Mouse (Mus musculus) heart, postnatal 14 days (tissue): ENCODE measurements around the gene Napb. TPM values are rescaled to one million over a fixed set of nuclear protein-coding genes. Genes with fewer than 3 reads are reported as not detected.

ENCODE experiments used
- DNase-seq, 2 experiments: peaks; one replicate each; pipeline ENCODE4 v3.0.0; 2021 to 2022
- intact Hi-C: fragments of 180-260 bp; cut with DNase I; formaldehyde crosslinking; loops from one replicate; pipeline ENCODE4 v1.15.1; 2025
- total RNA-seq, 2 experiments: library from RNA; stranded (reverse); gene quantifications; 2 replicates each; pipeline ENCODE4 v1.2.3; 2021

Napb gene
- total RNA-seq, 2 experiments from 2014 or later = 1.6 to 2.1 TPM

- no peak for DNase-seq
- intact Hi-C loops = no loop called here
Measured at GRCm38 (mm10) chr2:148690291-148690690, 42.0 kb downstream of the Napb start.

GRCm38 (mm10) chr2:148689444-148690140 lies 42.7 kb downstream of the Napb start:
- DNase-seq = no peak
- intact Hi-C loops = no loop called here

GRCm38 (mm10) chr2:148687971-148688370 lies 44.3 kb downstream of the Napb start:
- DNase-seq = no peak
- intact Hi-C loops = no loop called here

- intact Hi-C loops = no loop called here
- no peak for DNase-seq
Measured at GRCm38 (mm10) chr2:148686862-148687261, 45.4 kb downstream of the Napb start.

- intact Hi-C loops = no loop called here
- no peak for DNase-seq
Measured at GRCm38 (mm10) chr2:148685709-148686108, 46.6 kb downstream of the Napb start.

GRCm38 (mm10) chr2:148684972-148685371 lies 47.3 kb downstream of the Napb start:
- DNase-seq = no peak

GRCm38 (mm10) chr2:148683031-148683430 lies 49.2 kb downstream of the Napb start:
- intact Hi-C loops = no loop called here
- DNase-seq = no peak

More at GRCm38 (mm10) chr2:148684972-148685371, 47.3 kb downstream of the Napb start:
- intact Hi-C loops = no loop called here

- intact Hi-C loops = no loop called here
- DNase-seq = peak; percentile 61 to 72
Measured at GRCm38 (mm10) chr2:148681461-148681891, 50.8 kb downstream of the Napb start.

GRCm38 (mm10) chr2:148680775-148681291 lies 51.4 kb downstream of the Napb start, which contains the start of gene Gzf1:
TSS of gene Gzf1 (plus strand) at chr2:148681023.
- intact Hi-C loops = no loop called here
- peak; percentile 100 for DNase-seq

- DNase-seq = peak; percentile 47 to 48
Measured at GRCm38 (mm10) chr2:148679346-148679745, 52.9 kb downstream of the Napb start.

GRCm38 (mm10) chr2:148677801-148678200 lies 54.5 kb downstream of the Napb start:
- intact Hi-C loops = loop anchor here (10.0 kb wide), 1 partner anchor 187 kb away; the partner anchor contains the start of gene 9230104L09Rik
- DNase-seq = peak; percentile 25 to 48

More at GRCm38 (mm10) chr2:148679346-148679745, 52.9 kb downstream of the Napb start:
- intact Hi-C loops = loop anchor here (10.0 kb wide), 1 partner anchor 185 kb away; the partner anchor contains the start of gene 9230104L09Rik

- intact Hi-C loops = loop anchor here (10.0 kb wide), 1 partner anchor 192 kb away; the partner anchor contains the start of gene 9230104L09Rik
- peak; percentile 100 for DNase-seq
Measured at GRCm38 (mm10) chr2:148672199-148673096, 59.8 kb downstream of the Napb start, which contains the start of gene Nxt1. TSS of gene Nxt1 (plus strand) at chr2:148672601.

GRCm38 (mm10) chr2:148663458-148663857 lies 68.8 kb downstream of the Napb start:
- intact Hi-C loops = no loop called here

GRCm38 (mm10) chr2:148654961-148655360 lies 77.3 kb downstream of the Napb start:
- DNase-seq = peak; percentile 68 to 79
- intact Hi-C loops = loop anchor here (2.0 to 5.0 kb wide), 3 partner anchors 76 to 532 kb away; partner anchors contain the start of gene Thbd

More at GRCm38 (mm10) chr2:148663458-148663857, 68.8 kb downstream of the Napb start:
- DNase-seq = no peak

GRCm38 (mm10) chr2:148650587-148651357 lies 81.5 kb downstream of the Napb start:
- intact Hi-C loops = no loop called here
- no peak for DNase-seq

GRCm38 (mm10) chr2:148644421-148645000 lies 87.8 kb downstream of the Napb start:
- no peak for DNase-seq
- intact Hi-C loops = no loop called here
